Mouse (Mus musculus) WW6 (cell line): ENCODE measurements around the gene Mrpl55.

Experiments used
- DNase-seq: peaks from one replicate; pipeline ENCODE4 v3.0.0-alpha.2; 2013; ENCODE audit warnings: low read depth, low spot score

Mrpl55 gene

GRCm38 (mm10) chr11:59226787-59227603 is 24.7 kb downstream of the Mrpl55 start:
- no peak for DNase-seq

- DNase-seq, result no peak
These were observed 25.4 kb downstream of the Mrpl55 start for GRCm38 (mm10) chr11:59227604-59228121.

GRCm38 (mm10) chr11:59228122-59228953 is 26.1 kb downstream of the Mrpl55 start, which contains the start of gene Arf1:
Arf1 (minus strand) TSS chr11:59228270.
- peak; percentile 99 for DNase-seq

- no peak for DNase-seq
These were observed 28.0 kb downstream of the Mrpl55 start for GRCm38 (mm10) chr11:59230144-59230760.

GRCm38 (mm10) chr11:59232797-59233196 is 30.5 kb downstream of the Mrpl55 start:
- no peak for DNase-seq

- DNase-seq, result no peak
These were observed 36.5 kb downstream of the Mrpl55 start for GRCm38 (mm10) chr11:59238525-59239427.

- no peak for DNase-seq
These were observed 37.1 kb downstream of the Mrpl55 start for GRCm38 (mm10) chr11:59239428-59239785.

- no peak for DNase-seq
These were observed 37.5 kb downstream of the Mrpl55 start for GRCm38 (mm10) chr11:59239796-59240195.

GRCm38 (mm10) chr11:59241841-59242240 is 39.6 kb downstream of the Mrpl55 start:
- no peak for DNase-seq

- DNase-seq, result no peak
These were observed 41.6 kb downstream of the Mrpl55 start for GRCm38 (mm10) chr11:59243856-59244255.

- no peak for DNase-seq
These were observed 45.8 kb downstream of the Mrpl55 start for GRCm38 (mm10) chr11:59248101-59248500.
